Mouse (Mus musculus): ENCODE measurements at regions not wholly inside any gene's neighbourhood (a gene's known extent, or its start where the extent isn't known, plus 50 kb on each side); places are given as distances from the start of the nearest gene placed in this dataset.

- H3K4me2 ChIP-seq (ENCODE audit: low read length): no peak overlapping the region
- TF ChIP-seq CTCF (IDR thresholded peaks at IDR 0.05; ENCODE audit: low read depth): no peak
- no peaks in the 10 kb centered on the region for H3K4me1 ChIP-seq (replicated peaks; ENCODE audit: insufficient read depth, low read length)
- H3K27ac ChIP-seq: no peak overlapping the region
- ATAC-seq (replicated peaks; ENCODE audit: low FRiP score, low read depth) (no peak), DNase-seq (ENCODE audit: low spot score) (no peak)
- H3K9me3 ChIP-seq (replicated peaks; ENCODE audit: low read length): no peaks in the 10 kb centered on the region
- H3K36me3 ChIP-seq (ENCODE audit: insufficient read depth, low read length): no peaks in the 10 kb centered on the region
- no peaks in the 10 kb centered on the region for H3K27me3 ChIP-seq (ENCODE audit: insufficient read depth, low read length)
- H3K4me3 ChIP-seq (replicated peaks; ENCODE audit: low read depth, low read length): no peak overlapping the region
- H3K9ac ChIP-seq (ENCODE audit: low read depth, low read length): no peak overlapping the region
- WGBS: 29% methylated on average over 1 of the region's 1 CpGs
Measured at GRCm38 (mm10) chr16:29847059-29847458, 217.1 kb upstream of the Hes1 start.

- H3K9ac ChIP-seq (ENCODE audit: low read depth, low read length): no peak overlapping the region
- ATAC-seq (replicated peaks; ENCODE audit: low FRiP score, low read depth) (no peak), DNase-seq (ENCODE audit: low spot score) (no peak)
- no peaks in the 10 kb centered on the region for H3K36me3 ChIP-seq (ENCODE audit: insufficient read depth, low read length)
- no peaks in the 10 kb centered on the region for H3K4me1 ChIP-seq (replicated peaks; ENCODE audit: insufficient read depth, low read length)
- H3K27ac ChIP-seq: no peak overlapping the region
- TF ChIP-seq CTCF (IDR thresholded peaks at IDR 0.05; ENCODE audit: low read depth): no peak
- no peaks in the 10 kb centered on the region for H3K9me3 ChIP-seq (replicated peaks; ENCODE audit: low read length)
- H3K27me3 ChIP-seq (ENCODE audit: insufficient read depth, low read length): no peaks in the 10 kb centered on the region
- H3K4me3 ChIP-seq (replicated peaks; ENCODE audit: low read depth, low read length): no peak overlapping the region
- WGBS: 89% methylated on average over 4 of the region's 4 CpGs
- H3K4me2 ChIP-seq (ENCODE audit: low read length): no peak overlapping the region
Measured at GRCm38 (mm10) chr16:29847734-29848133, 216.4 kb upstream of the Hes1 start.

GRCm38 (mm10) chr16:29848527-29848926 is 215.7 kb upstream of the Hes1 start:
- ATAC-seq (replicated peaks; ENCODE audit: low FRiP score, low read depth) (no peak), DNase-seq (ENCODE audit: low spot score) (no peak)
- Histone ChIP-seq H3K4me2 (ENCODE audit: low read length) (no peak overlapping the region), H3K36me3 (ENCODE audit: insufficient read depth, low read length) (no peaks in the 10 kb centered on the region), H3K9me3 (replicated peaks; ENCODE audit: low read length) (no peaks in the 10 kb centered on the region), H3K4me3 (replicated peaks; ENCODE audit: low read depth, low read length) (no peak overlapping the region), H3K4me1 (replicated peaks; ENCODE audit: insufficient read depth, low read length) (no peaks in the 10 kb centered on the region), H3K27me3 (ENCODE audit: insufficient read depth, low read length) (no peaks in the 10 kb centered on the region), H3K9ac (ENCODE audit: low read depth, low read length) (no peak overlapping the region), H3K27ac (no peak overlapping the region)
- TF ChIP-seq CTCF (IDR thresholded peaks at IDR 0.05; ENCODE audit: low read depth): no peak
- 87% methylated on average over 12 of the region's 12 CpGs for WGBS

- no peak for TF ChIP-seq CTCF (IDR thresholded peaks at IDR 0.05; ENCODE audit: low read depth)
- H3K27me3 ChIP-seq (ENCODE audit: insufficient read depth, low read length): no peaks in the 10 kb centered on the region
- H3K9me3 ChIP-seq (replicated peaks; ENCODE audit: low read length): no peaks in the 10 kb centered on the region
- H3K9ac ChIP-seq (ENCODE audit: low read depth, low read length): no peak overlapping the region
- DNase-seq (ENCODE audit: low spot score): no peak
- no peaks in the 10 kb centered on the region for H3K4me1 ChIP-seq (replicated peaks; ENCODE audit: insufficient read depth, low read length)
- ATAC-seq (replicated peaks; ENCODE audit: low FRiP score, low read depth): no peak
- H3K4me3 ChIP-seq (replicated peaks; ENCODE audit: low read depth, low read length): no peak overlapping the region
- no peak overlapping the region for H3K4me2 ChIP-seq (ENCODE audit: low read length)
- H3K36me3 ChIP-seq (ENCODE audit: insufficient read depth, low read length): no peaks in the 10 kb centered on the region
- H3K27ac ChIP-seq: no peak overlapping the region
- WGBS: 83% methylated on average over 7 of the region's 7 CpGs
Measured at GRCm38 (mm10) chr16:29849511-29849910, 214.7 kb upstream of the Hes1 start.

GRCm38 (mm10) chr16:29850616-29851015 is 213.6 kb upstream of the Hes1 start:
- Histone ChIP-seq H3K4me2 (ENCODE audit: low read length) (no peak overlapping the region), H3K36me3 (ENCODE audit: insufficient read depth, low read length) (no peaks in the 10 kb centered on the region), H3K9me3 (replicated peaks; ENCODE audit: low read length) (no peaks in the 10 kb centered on the region), H3K4me3 (replicated peaks; ENCODE audit: low read depth, low read length) (no peak overlapping the region), H3K27ac (no peak overlapping the region), H3K4me1 (replicated peaks; ENCODE audit: insufficient read depth, low read length) (no peaks in the 10 kb centered on the region), H3K9ac (ENCODE audit: low read depth, low read length) (no peak overlapping the region), H3K27me3 (ENCODE audit: insufficient read depth, low read length) (no peaks in the 10 kb centered on the region)
- no peak for TF ChIP-seq CTCF (IDR thresholded peaks at IDR 0.05; ENCODE audit: low read depth)
- ATAC-seq (replicated peaks; ENCODE audit: low FRiP score, low read depth) (no peak), DNase-seq (ENCODE audit: low spot score) (no peak)
- 78% methylated on average over 3 of the region's 3 CpGs for WGBS

GRCm38 (mm10) chr16:29851827-29852226 is 212.4 kb upstream of the Hes1 start:
- Histone ChIP-seq H3K27me3 (ENCODE audit: insufficient read depth, low read length) (no peaks in the 10 kb centered on the region), H3K9me3 (replicated peaks; ENCODE audit: low read length) (no peaks in the 10 kb centered on the region), H3K27ac (no peak overlapping the region), H3K4me1 (replicated peaks; ENCODE audit: insufficient read depth, low read length) (no peaks in the 10 kb centered on the region), H3K4me2 (ENCODE audit: low read length) (no peak overlapping the region), H3K9ac (ENCODE audit: low read depth, low read length) (no peak overlapping the region), H3K36me3 (ENCODE audit: insufficient read depth, low read length) (no peaks in the 10 kb centered on the region), H3K4me3 (replicated peaks; ENCODE audit: low read depth, low read length) (no peak overlapping the region)
- no peak for TF ChIP-seq CTCF (IDR thresholded peaks at IDR 0.05; ENCODE audit: low read depth)
- no peak for ATAC-seq (replicated peaks; ENCODE audit: low FRiP score, low read depth)
- 41% methylated on average over 9 of the region's 9 CpGs for WGBS
- DNase-seq (ENCODE audit: low spot score): no peak

- H3K4me1 ChIP-seq (replicated peaks; ENCODE audit: insufficient read depth, low read length): no peaks in the 10 kb centered on the region
- H3K4me2 ChIP-seq (ENCODE audit: low read length): no peak overlapping the region
- no peaks in the 10 kb centered on the region for H3K9me3 ChIP-seq (replicated peaks; ENCODE audit: low read length)
- ATAC-seq (replicated peaks; ENCODE audit: low FRiP score, low read depth) (no peak), DNase-seq (ENCODE audit: low spot score) (no peak)
- 93% methylated on average over 9 of the region's 9 CpGs for WGBS
- TF ChIP-seq CTCF (IDR thresholded peaks at IDR 0.05; ENCODE audit: low read depth): no peak
- no peak overlapping the region for H3K4me3 ChIP-seq (replicated peaks; ENCODE audit: low read depth, low read length)
- H3K9ac ChIP-seq (ENCODE audit: low read depth, low read length): no peak overlapping the region
- H3K27me3 ChIP-seq (ENCODE audit: insufficient read depth, low read length): no peaks in the 10 kb centered on the region
- no peaks in the 10 kb centered on the region for H3K36me3 ChIP-seq (ENCODE audit: insufficient read depth, low read length)
- H3K27ac ChIP-seq: no peak overlapping the region
Measured at GRCm38 (mm10) chr16:29854805-29855565, 209.2 kb upstream of the Hes1 start.

Data from kidney, postnatal 0 days (tissue).